Mouse (Mus musculus): ENCODE results near the gene Tmbim4. TPM values are rescaled to one million over a fixed set of nuclear protein-coding genes. Genes with fewer than 3 reads are reported as not detected.
"Not testable (repeated sequence)": the region's sequence is repeated elsewhere in the genome, so short reads cannot be mapped to it uniquely, and the experiment has no call there.

The Tmbim4 gene
- total RNA-seq, 2 experiments from 2014 or later: 107 to 108 TPM

DNA sequence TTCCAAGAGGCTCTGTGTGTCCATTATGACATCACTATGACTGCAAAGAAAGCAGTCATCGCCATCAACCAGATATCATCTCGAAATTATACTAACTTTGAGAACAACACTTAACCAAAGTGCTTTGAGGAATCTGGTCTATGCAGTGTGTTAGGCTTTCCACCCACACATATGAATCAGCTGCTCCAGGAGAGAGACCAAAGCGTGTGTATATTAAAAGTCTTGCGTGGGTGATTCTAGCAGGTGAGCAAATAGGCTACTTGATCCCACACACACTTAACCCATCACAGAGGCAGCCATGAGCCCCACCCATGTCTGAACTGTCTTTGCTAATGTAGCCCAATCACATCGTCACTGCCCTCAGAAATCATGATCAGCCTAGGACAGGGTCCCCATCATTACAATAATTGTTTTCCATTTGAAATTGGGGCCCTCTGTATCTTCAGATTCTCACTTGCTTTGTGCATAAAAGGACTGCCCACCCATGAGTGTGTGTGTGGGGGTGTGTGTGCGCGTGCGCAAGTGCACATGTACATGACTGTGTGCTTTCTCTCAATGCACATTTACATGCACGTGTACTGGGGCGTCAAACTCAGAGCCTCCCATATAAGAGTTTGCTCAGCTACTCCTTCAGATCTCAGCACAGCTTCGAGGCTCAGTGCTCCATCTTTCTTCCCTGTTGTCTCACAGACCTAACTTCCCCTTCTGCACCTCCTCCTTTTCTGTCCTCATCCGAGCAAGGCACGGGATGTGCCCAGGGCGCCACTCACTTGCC, 4.1 kb upstream of the Tmbim4 start:
- DNase-seq: no peak

DNA sequence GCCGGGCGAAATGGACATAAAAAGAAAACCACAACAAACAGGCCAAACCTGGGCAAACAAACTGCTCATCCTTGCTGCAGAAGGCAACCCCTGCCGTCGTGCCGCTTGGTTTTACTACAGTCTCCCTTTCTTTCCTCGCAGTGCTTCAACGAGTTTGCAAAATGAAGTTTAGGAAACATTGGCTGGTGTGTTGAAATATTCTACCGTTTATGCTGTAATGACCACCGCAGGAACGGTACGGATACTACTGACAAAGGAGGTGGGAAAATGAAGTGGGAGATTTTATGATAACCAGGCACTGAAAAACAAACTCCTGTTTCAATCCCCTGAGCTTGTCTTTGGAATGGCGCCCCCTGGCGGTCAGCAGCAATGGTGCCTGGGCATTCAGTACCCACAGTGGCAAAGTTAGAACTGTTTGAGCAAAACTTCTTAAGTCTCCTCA, 592 bp downstream of the Tmbim4 start, which contains the start of gene Irak3:
Irak3 (minus strand) TSS at position 170 of the 442 bp plus-strand sequence.
- DNase-seq: peak; percentile 85 to 94

DNA sequence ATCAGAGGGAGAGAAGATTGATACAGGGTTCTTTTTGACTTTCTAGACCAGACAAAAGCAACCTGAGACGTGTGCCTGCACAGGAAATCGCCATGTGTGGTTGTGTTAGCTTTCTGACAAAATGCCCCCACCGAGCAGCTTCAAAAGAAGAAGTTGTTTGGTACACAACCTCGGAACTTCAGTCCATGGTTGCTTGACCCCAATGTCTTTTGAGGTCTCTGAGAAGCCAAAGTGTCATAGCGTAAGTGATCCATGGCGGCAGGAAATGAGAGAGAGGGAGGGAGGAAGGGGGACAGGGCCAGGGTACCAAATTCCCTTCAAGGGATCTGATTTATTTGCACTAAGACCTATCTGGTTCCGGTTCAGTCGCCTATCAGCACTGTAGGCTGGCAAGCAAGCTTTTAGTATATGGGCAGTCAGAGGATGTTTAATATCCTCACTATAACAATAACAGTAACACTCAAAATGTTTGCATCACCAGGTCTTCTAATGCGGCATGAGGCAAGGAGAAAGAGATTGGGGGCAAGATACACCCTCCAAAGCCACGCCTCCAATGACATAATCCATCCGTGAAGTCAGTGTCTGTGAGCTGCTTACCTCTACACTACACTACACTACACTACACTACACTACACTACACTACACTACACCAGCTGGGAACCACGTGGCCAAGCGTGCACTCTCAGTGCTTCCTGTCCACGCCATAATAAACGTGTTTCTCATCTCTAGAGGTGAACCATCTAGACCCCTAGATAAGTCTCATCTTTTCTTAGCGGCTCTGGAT, 1.3 kb downstream of the Tmbim4 start:
- DNase-seq: no peak

DNA sequence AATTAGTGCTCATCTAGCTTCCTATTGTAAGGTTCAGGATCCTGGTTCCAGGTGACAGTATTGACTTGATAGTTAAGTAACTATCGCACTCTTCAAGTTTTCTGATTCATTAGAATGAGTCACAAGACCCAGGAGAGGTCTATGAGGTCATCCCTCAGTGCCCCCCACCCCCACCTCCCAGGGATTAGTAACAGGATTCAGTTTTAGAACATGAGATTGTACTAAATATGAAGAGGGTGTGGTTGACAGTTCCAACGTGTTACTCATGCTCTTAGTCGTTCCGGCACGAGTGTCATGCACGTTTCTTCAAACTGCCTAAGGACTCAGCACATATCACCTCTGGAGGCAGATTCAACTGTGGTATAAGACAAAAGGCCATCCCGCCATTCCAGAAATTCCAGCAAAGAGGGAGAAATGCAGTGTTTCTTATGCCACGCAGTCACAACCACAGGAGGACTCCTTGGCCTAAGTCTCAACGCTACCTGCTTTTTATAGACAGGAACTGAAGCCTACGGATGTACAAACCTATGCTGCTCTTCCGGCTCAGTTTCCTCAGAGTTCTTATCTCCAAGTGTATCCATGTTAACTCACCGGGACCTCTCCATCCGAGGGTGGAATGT, 3.3 kb downstream of the Tmbim4 start:
- no peak for DNase-seq

DNA sequence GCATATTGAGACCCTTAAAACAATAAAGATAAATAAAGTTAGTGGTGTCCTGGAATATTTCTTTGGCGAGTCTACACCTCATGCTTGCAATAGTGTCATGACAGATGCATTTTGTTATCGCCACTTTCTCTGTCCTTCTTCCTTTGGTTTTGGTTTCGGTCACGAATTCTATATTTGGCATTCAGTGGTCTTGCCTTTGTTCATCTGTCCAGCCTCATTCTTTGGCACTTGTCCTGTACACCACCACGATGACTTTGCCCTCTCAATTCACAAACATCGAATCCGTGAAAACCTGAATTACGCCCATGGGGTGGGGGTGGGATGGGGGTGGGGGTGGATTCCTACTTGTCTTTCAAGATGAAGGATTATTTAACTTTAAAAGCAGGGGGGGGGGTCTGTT, 6.6 kb downstream of the Tmbim4 start:
- no peak for DNase-seq

DNA sequence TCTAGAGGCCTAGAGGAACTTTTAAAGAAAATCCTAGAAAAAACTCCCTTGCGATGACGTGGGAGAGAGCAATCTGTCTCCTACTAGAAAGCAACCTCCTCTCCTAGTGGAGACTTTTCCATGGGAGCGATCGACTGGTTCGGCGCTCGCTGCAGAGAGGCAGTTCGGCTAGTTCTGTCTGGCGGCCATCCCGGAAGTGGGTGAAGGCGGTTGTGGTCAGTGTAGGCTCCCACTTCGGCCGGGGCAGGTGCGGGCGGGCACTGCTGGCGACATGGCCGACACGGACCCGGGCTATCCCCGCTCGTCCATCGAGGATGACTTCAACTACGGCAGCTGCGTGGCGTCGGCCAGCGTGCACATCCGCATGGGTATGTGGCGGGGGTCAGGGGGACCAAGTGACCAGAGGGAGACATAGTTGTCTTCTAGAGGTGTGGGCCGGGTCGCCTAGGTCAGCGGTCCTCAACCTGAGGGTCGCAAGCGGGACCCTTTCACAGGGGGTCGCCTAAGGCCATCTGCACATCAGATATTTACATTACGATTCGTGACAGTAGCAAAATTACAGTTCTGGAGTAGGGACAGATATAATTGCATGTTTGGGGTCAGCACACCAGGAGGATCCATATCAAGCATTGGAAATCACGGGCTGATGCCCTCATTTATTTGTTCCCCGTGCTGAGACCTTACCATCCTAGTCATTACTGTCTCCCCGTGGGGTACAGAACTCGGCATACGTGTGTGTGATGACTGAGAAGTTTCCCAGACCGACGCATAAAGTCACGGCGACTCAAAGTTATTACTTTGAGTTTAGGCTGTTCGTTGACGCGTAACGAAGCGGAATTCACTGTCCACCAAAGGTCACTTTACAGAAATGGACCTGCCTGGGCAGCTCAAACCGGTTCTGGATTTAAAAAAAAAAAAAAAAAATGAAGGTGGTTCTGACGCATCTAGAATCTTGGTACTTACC, 7.5 kb downstream of the Tmbim4 start:
- DNase-seq: peak; percentile 91 to 92

DNA sequence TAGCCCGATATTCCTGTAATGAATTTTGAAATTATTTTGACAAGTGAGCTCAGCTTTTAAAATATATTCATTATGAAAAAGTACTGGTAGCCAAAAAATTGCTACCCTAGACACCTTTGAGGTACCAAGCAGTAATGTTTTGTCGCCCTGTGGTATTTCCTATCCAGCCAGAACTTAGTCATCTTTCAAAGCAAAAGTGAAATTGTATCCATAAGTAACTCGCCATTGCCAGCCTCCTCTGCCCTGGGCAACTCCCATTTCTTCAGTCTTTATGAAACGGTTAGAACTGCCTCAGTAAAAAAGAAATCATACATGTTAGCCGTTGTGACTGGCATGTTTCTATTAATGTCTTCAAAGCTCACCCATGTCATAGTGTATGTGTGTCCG, 8.1 kb downstream of the Tmbim4 start:
- no peak for DNase-seq

DNA sequence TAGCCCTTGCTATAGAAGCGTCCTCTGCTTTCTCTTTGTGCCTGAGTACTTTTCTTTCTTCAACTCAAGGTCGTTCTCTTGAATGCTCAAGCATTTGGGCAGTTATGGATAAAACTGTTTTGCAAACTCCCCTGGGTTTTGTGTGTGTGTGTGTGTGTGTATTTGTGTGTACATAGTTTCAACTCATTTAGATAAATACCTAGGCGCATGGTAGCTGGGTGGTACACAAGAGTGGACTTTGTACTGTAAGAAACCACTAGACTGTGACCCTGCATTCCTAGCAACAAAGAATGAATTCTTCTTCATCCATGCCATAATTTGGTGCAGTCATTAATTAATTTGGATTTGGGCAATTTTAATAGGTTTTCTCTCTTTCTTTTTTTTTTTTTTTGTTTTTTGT, 8.7 kb downstream of the Tmbim4 start:
- no peak for DNase-seq

DNA sequence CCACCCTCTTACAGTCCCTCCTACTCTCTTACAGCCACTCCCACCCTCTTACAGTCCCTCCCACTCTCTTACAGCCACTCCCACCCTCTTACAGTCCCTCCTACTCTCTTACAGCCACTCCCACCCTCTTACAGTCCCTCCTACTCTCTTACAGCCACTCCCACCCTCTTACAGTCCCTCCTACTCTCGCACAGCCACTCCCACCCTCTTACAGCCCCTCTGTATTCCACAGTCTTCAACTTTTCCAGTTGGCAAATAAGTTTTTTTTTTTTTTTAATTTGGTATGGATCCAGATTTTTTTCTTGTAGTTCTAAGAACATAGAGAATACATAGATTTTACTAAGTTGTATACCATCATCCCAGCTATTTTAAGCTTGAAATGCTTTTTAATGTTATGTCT, 15.7 kb downstream of the Tmbim4 start:
- not testable (repeated sequence) for DNase-seq

DNA sequence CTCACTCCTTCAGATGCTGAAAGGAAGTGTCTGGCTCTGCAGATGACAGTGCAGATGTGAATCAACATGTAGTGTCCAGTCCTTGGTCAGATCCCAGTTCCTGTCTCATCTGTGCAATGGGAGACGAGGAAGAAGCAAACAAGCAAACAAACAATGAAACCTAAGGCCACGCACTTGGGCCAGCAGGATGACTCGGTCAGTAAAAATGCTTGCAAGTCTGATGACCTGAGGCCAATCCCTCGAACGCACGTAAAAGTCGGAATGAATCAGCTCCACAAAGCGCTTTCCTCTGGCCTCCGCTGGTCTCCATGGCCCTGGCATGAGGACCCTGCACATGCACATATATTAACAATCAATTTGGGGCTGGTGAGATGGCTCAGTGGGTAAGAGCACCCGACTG, 17.6 kb downstream of the Tmbim4 start:
- DNase-seq: no peak

DNA sequence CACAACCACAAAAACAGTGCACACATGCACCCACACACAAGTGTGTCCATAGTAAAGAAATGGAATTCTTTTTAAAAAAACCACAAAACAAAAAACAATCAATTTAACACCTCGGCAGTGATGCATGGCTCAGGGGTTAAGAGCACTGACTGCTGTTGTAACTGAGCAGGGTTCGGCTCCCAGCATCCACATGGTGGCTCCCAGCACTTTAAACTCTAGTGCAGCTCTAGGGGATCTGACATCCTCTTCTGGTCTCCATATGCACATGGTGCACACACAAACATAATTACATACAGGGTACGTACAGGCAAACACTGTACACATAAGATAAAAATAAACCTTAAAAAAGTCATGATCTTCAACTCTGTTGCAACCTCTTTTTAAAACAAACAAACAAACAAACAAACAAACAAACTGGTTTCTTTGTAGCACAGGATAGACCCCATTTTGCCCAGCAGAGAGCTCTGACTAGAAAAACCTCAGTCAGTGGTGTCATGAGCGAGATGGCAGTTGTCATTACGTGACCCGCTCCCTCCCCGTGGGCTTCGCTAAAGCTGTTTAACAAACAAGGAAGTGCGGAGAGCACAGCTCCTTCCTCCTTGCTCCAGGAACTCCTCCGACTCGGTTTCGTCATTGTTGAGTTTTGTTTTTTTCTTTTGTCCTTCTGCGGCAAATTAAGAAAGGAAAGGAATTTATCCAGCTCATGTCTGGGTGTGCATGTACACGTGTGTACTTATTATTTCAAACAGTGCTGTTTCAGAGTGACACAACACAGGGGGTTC, 18.4 kb downstream of the Tmbim4 start:
- peak in 1 of 2 experiments; percentile 44 for DNase-seq

DNA sequence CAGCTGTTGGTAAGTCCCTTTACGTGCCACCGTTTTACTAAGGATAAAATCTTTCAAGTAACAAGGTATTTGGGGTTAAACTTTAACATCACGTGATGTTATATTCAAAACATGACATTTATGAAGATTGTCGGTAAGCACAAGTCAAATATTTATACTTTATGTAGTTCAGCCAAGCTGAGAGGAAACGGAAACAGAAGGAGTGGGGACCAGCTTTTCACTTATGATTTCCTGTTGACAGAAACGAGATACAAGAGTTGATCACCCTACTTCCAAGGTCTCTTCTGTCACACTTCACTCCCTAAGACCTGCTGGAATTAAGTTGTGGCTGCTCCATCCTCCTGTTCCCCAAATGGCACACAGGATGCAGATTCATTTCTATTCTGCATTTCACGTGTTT, 19.4 kb downstream of the Tmbim4 start:
- DNase-seq: no peak

DNA sequence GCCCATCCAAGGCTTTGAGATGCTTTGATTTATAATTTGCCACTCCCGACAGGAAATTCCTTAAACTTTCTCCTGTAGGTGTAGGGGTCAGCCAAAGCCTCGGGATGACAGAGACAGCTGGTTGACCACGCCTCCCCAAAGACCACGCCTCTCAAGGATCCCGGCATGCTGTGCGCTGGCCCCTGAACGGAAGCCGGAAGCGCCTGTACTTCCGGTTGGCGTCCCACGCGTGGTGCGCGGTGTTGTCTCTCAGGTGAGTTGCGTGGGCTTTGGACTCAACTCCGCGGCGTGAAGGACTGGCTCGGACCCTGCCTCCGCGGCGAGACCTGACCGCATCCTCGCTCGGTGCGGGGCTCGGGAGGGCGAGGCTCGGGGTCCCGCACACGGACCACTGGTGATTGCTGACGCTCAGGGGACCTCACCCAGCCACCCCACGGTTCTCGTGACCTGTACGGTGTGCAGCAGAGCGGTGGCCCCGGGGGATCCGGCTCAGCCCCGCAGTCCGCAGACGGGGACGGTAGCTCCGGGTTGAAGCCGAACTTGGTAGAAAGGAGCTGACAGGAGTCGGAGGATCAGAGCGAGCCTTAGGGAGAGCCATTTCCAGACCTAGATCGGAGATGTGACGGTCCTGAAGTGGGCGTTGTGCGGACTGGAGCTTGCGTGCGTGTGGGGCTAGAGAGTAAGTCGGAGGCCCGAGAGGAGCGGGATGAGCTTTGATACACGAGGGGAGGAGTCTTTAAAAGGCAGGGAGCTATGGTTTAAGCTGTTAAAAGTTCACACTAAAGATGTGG, 25.7 kb downstream of the Tmbim4 start, which contains the start of gene Llph:
Llph (plus strand) TSS at position 200 of the 791 bp plus-strand sequence.
- DNase-seq: peak; percentile 90 to 93

DNA sequence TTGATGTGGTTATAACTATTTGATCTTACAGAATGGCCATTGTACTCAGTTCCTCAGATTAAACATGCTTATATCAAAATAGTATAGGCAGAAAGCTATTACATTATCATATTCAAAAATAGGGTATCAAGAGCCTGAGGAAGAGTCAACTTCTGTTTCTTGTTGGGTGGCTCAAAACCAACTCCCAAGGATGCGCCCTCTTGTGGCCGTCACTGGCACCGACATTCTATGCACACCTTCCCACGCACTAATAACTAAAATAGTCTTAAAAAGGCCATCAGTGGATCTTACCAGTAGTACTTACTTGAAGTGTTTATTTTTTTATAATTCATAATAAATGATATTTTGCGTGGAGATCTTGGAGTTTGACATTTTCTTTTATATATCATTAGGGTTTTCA, 30.3 kb downstream of the Tmbim4 start:
- peak; percentile 56 to 77 for DNase-seq

DNA sequence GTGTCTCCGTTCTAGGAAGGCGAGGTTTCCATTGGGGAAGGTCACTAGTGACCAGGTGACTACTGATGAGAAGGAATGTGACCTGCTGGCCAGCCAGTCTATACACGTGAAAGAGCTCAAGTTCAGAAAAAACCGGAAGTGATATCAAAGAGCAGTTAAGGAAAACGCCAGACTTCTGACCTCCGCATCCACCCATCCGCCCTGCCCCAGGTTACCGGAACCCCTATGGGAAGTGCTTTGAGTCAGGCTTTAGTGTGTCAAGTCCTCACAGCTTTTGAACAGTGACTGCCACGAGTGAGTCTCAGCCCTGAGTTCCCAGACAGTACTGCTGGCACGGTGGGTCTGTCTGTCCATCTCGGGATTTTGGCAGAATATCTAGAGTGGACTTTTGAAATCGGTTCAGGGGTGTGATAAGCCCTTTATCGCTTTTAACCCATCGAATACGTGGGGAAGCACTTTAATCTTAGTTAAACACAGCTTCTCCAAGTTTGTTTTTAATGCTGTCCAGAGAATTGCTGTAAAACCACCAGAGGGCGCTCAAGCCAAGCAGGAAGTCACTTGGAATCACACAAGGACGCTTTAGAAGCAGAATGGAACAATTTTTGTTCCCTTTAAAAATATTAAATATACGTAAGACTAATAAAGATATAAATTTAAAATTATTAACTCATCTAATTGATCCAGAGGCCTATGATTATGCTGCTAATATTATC, 32.4 kb downstream of the Tmbim4 start:
- peak; percentile 39 to 81 for DNase-seq

DNA sequence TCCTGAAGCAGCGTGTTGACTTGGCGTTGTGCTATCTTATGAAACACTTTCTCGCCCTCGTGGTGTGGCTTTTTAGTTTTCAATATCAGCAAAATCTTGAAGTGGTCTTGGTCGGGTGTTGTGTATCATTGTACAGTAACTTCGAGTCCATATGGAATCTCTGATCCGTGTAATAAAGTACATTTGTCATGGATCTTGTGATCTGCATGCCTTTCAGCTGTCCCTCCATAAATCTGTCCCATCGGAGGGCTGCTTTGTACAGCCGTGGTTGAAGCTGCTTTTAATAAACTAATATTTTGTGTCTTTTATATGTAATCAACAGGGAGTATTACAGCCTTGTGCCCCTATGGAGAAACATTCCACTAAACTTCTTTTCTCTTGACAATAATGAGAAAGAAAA, 35.5 kb downstream of the Tmbim4 start:
- no peak for DNase-seq

DNA sequence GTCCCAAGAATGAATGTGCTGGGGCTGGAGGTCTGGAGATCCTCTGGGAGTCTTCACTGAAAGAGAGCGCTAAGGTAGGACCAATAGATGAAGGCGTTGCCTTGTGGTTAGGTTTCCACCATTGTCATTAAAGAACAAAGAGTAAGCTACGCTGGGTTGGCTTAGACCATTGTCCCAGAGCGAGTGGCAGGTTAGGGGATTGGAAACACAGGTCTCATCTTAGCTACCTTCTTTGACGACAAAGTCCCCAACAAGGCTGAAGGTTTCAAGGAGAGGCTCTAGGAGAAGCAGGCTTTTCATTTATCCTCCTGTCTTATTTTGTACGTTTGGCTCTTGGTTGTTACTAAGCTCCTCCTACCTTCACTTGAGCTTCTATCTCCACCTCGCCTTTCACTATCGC, 36.9 kb downstream of the Tmbim4 start:
- no peak for DNase-seq

DNA sequence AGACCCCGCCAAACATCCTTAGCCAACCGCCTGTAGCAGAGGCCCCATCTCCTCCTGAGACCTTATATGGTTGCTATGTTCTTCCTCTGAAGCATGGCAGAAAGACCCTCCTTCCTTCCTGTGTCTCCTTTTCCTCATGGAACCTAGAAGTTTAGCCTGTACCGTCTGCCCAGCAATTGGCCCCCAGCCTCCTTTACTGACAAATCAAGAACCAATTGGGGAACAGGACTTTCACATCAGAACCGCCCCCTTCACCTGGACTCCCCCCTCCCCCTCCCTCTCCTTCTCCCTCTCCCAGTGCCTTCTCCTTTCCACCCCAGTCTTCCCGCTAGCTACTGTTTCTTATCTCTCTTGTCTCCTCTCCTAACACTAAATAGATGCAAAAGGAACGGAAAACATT, 38.1 kb downstream of the Tmbim4 start:
- no peak for DNase-seq

DNA sequence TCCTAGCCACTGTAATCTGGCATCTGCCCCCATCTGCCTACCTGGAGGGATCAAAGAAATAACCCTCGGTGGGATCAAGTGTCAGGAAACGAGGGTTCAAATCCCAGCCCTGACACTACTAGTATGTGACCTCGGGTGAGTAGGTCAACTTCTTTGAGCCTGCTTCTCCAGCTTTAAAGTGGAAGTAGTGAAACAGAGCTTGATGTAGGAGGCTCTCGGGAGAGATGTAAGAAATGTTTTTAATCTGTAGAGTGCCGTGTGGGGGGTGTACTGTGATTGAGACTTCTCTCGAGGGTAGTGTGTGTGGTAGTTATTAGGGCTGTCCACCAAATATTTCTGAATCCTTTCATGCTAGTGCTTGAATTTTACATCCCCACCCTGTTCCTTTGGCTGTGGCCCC, 41.0 kb downstream of the Tmbim4 start:
- DNase-seq: no peak

Data from heart, adult 18-20 months (tissue).